Mouse (Mus musculus): Measurements from ENCODE around the gene Tob2. TPM values are rescaled to one million over a fixed set of nuclear protein-coding genes. Genes with fewer than 3 reads are reported as not detected.

The Tob2 gene
- polyA plus RNA-seq, 1 experiment from 2014 or later: 26.0 TPM

GRCm38 (mm10) chr15:81802001-81802890 is 56.4 kb downstream of the Tob2 start, which contains the start of gene Tef:
Gene Tef, plus strand, starts transcription at chr15:81802421.
- Histone ChIP-seq H3K4me1 (replicated peaks) (peaks cover 12% of the 10 kb centered on the region), H3K4me3 (replicated peaks) (peak within 1 kb of the TSS; percentile 37), H3K9me3 (no peaks in the 10 kb centered on the region), H3K27me3 (replicated peaks) (no peaks in the 10 kb centered on the region), H3K27ac (peak within 1 kb of the TSS; percentile 77), H3K36me3 (no peaks in the 10 kb centered on the region), H3K4me2 (replicated peaks) (peak within 1 kb of the TSS; percentile 73), H3K9ac (peak within 1 kb of the TSS; percentile 47)
- peak; percentile 99 for ATAC-seq
- 19% methylated on average over 19 of the region's 19 CpGs for WGBS

- Histone ChIP-seq H3K27ac (no peak overlapping the region), H3K27me3 (replicated peaks) (no peaks in the 10 kb centered on the region), H3K9ac (no peak overlapping the region), H3K4me1 (replicated peaks) (peaks cover 12% of the 10 kb centered on the region), H3K4me3 (replicated peaks) (no peak overlapping the region), H3K9me3 (no peaks in the 10 kb centered on the region), H3K36me3 (no peaks in the 10 kb centered on the region), H3K4me2 (replicated peaks) (no peak overlapping the region)
- ATAC-seq: no peak
- 65% methylated on average over 3 of the region's 3 CpGs for WGBS
These were observed 58.2 kb downstream of the Tob2 start for GRCm38 (mm10) chr15:81800391-81800790.

GRCm38 (mm10) chr15:81798421-81798820 is 60.2 kb downstream of the Tob2 start:
- H3K9me3 ChIP-seq: no peaks in the 10 kb centered on the region
- no peaks in the 10 kb centered on the region for H3K27me3 ChIP-seq (replicated peaks)
- no peak for ATAC-seq
- H3K4me2 ChIP-seq (replicated peaks): no peak overlapping the region
- no peak overlapping the region for H3K9ac ChIP-seq
- H3K36me3 ChIP-seq: 0 out of 2 replicates have a peak, but pooled peaks cover 5% of the 10 kb centered on the region
- H3K27ac ChIP-seq: no peak overlapping the region
- 93% methylated on average over 4 of the region's 4 CpGs for whole genome bisulfite sequencing
- H3K4me3 ChIP-seq (replicated peaks): no peak overlapping the region
- H3K4me1 ChIP-seq (replicated peaks): peaks cover 8% of the 10 kb centered on the region

Other genes with a start within 250 kb of the Tob2 start
- gene L3mbtl2, start 194.9 kb downstream of the Tob2 start, polyA plus RNA-seq (2015; fragmentation: Nextera tagmentation; extraction: Ambion mirVana): 21.5 and 22.2 TPM in 2 replicates
- gene Chadl, start 161.5 kb downstream of the Tob2 start, polyA plus RNA-seq (2015; fragmentation: Nextera tagmentation; extraction: Ambion mirVana): 2.8 and 2.9 TPM in 2 replicates
- gene Zc3h7b, start 113.7 kb downstream of the Tob2 start, polyA plus RNA-seq (2015; fragmentation: Nextera tagmentation; extraction: Ambion mirVana): 16.8 and 17.2 TPM in 2 replicates
- gene Rangap1, start 113.3 kb downstream of the Tob2 start, polyA plus RNA-seq (2015; fragmentation: Nextera tagmentation; extraction: Ambion mirVana): 95.0 and 102 TPM in 2 replicates
- 15.9 and 17.7 TPM in 2 replicates for gene Tef, start 56.4 kb downstream of the Tob2 start, polyA plus RNA-seq (2015; fragmentation: Nextera tagmentation; extraction: Ambion mirVana)
- 120 and 152 TPM in 2 replicates for gene Phf5a, start 13.1 kb upstream of the Tob2 start, polyA plus RNA-seq (2015; fragmentation: Nextera tagmentation; extraction: Ambion mirVana)
- 227 and 239 TPM in 2 replicates for gene Aco2, start 13.5 kb upstream of the Tob2 start, polyA plus RNA-seq (2015; fragmentation: Nextera tagmentation; extraction: Ambion mirVana)
- 65.5 and 80.4 TPM in 2 replicates for gene Polr3h, start 67.4 kb upstream of the Tob2 start, polyA plus RNA-seq (2015; fragmentation: Nextera tagmentation; extraction: Ambion mirVana)
- gene Csdc2, start 78.0 kb upstream of the Tob2 start, polyA plus RNA-seq (2015; fragmentation: Nextera tagmentation; extraction: Ambion mirVana): 11.7 and 12.9 TPM in 2 replicates
- 22.5 and 23.2 TPM in 2 replicates for gene Pmm1, start 102.1 kb upstream of the Tob2 start, polyA plus RNA-seq (2015; fragmentation: Nextera tagmentation; extraction: Ambion mirVana)
- gene 1700029P11Rik, start 121.7 kb upstream of the Tob2 start, polyA plus RNA-seq (2015; fragmentation: Nextera tagmentation; extraction: Ambion mirVana): not detected in 2 replicates
- 76.1 and 79.6 TPM in 2 replicates for gene Xrcc6, start 129.0 kb upstream of the Tob2 start, polyA plus RNA-seq (2015; fragmentation: Nextera tagmentation; extraction: Ambion mirVana)
- gene Desi1, start 175.1 kb upstream of the Tob2 start, polyA plus RNA-seq (2015; fragmentation: Nextera tagmentation; extraction: Ambion mirVana): 19.8 and 21.3 TPM in 2 replicates
- gene Snu13, start 188.8 kb upstream of the Tob2 start, polyA plus RNA-seq (2015; fragmentation: Nextera tagmentation; extraction: Ambion mirVana): 256 and 273 TPM in 2 replicates
- gene 4930407I10Rik, start 200.4 kb upstream of the Tob2 start, polyA plus RNA-seq (2015; fragmentation: Nextera tagmentation; extraction: Ambion mirVana): not detected in 2 replicates
- gene Mei1, start 211.2 kb upstream of the Tob2 start, polyA plus RNA-seq (2015; fragmentation: Nextera tagmentation; extraction: Ambion mirVana): not detected in 2 replicates